Mouse (Mus musculus) liver, adult 2 months (tissue): Measurements from ENCODE around the gene Yes1. TPM values are rescaled to one million over a fixed set of nuclear protein-coding genes. Genes with fewer than 3 reads are reported as not detected.

Experiments
- DNase-seq: peaks from one replicate; pipeline ENCODE4 v3.0.0-alpha.2; 2011; ENCODE audit warnings: low read depth, low spot score; ENCODE audit errors: extremely low read depth
- H3K27ac ChIP-seq: fragments of 200-500 bp; replicated peaks from 2 replicates; pipeline ENCODE4 v1.5.1; 2012; ENCODE audit warnings: low read depth, mild to moderate bottlenecking, control low read depth, inconsistent platforms, low read length; ENCODE audit not compliant: insufficient read depth
- H3K27me3 ChIP-seq: fragments of 200-500 bp; 2 replicates; pipeline ENCODE4 v1.6.1; 2012; ENCODE audit warnings: mild to moderate bottlenecking, moderate library complexity, low read length, inconsistent platforms; ENCODE audit not compliant: control insufficient read depth, insufficient read depth
- H3K36me3 ChIP-seq: fragments of 200-500 bp; 2 replicates; pipeline ENCODE4 v1.6.1; 2012; ENCODE audit warnings: low read length, inconsistent platforms; ENCODE audit not compliant: control insufficient read depth, insufficient read depth
- H3K4me1 ChIP-seq: fragments of 200-500 bp; 2 replicates; pipeline ENCODE4 v1.6.1; 2011; ENCODE audit warnings: low read length; ENCODE audit not compliant: control insufficient read depth, insufficient read depth
- H3K4me3 ChIP-seq: fragments of 200-500 bp; 2 replicates; pipeline ENCODE4 v1.5.1; 2011; ENCODE audit warnings: low read depth, mild to moderate bottlenecking, control low read depth, low read length, moderate library complexity; ENCODE audit not compliant: insufficient read depth
- H3K79me2 ChIP-seq: fragments of 200-500 bp; 2 replicates; pipeline ENCODE4 v1.6.1; 2012; ENCODE audit warnings: inconsistent platforms, mild to moderate bottlenecking, low read length, moderate library complexity; ENCODE audit not compliant: control insufficient read depth, insufficient read depth
- H3K9ac ChIP-seq: fragments of 200-500 bp; 2 replicates; pipeline ENCODE4 v1.6.1; 2012; ENCODE audit warnings: low read depth, mild to moderate bottlenecking, control low read depth, inconsistent platforms, low read length
- CTCF ChIP-seq: fragments of 200-500 bp; IDR thresholded peaks from 2 replicates; pipeline ENCODE4 v1.5.1; 2011; ENCODE audit warnings: low read depth, low read length, control low read depth
- POLR2A ChIP-seq: fragments of 200-500 bp; IDR thresholded peaks from 2 replicates; pipeline ENCODE4 v1.6.1; 2011; ENCODE audit warnings: low read length, control low read depth; ENCODE audit not compliant: insufficient read depth; ENCODE audit errors: extremely low read depth
- WGBS: fragments of 180-500 bp; shearing (Covaris S2); methylation state at CpG from one replicate; pipeline ENCODE4 v1.1.7; 2018; 5-methylcytosine and 5-hydroxymethylcytosine counted together
- polyA plus RNA-seq: library from polyadenylated mRNA; depleted of rRNA; stranded (reverse); fragments of >200 nt; gene quantifications from 2 replicates; pipeline ENCODE4 v1.2.3, GENCODE M21; 2012
- total RNA-seq: library from RNA; depleted of rRNA; stranded (reverse); fragments of >200 nt; gene quantifications from 2 replicates; pipeline ENCODE4 v1.2.3, GENCODE M21; 2014

Gene Yes1
- total and polyA plus RNA-seq, 2 experiments, result 1.4 to 30.6 TPM

- no peak overlapping the region for H3K9ac ChIP-seq
- H3K79me2 ChIP-seq, result no peaks in the 10 kb centered on the region
- H3K27me3 ChIP-seq, result no peaks in the 10 kb centered on the region
- peak; percentile 24 for DNase-seq
- H3K4me1 ChIP-seq, result peaks cover 10% of the 10 kb centered on the region
- H3K4me3 ChIP-seq, result no peak overlapping the region
- no peak overlapping the region for H3K27ac ChIP-seq
- no peaks in the 10 kb centered on the region for H3K36me3 ChIP-seq
- TF ChIP-seq POLR2A (no peak), CTCF (no peak)
- WGBS, result 73% methylated on average over 4 of the region's 4 CpGs
Measured at GRCm38 (mm10) chr5:32712221-32713041, 101.5 kb downstream of the Yes1 start.

DNA sequence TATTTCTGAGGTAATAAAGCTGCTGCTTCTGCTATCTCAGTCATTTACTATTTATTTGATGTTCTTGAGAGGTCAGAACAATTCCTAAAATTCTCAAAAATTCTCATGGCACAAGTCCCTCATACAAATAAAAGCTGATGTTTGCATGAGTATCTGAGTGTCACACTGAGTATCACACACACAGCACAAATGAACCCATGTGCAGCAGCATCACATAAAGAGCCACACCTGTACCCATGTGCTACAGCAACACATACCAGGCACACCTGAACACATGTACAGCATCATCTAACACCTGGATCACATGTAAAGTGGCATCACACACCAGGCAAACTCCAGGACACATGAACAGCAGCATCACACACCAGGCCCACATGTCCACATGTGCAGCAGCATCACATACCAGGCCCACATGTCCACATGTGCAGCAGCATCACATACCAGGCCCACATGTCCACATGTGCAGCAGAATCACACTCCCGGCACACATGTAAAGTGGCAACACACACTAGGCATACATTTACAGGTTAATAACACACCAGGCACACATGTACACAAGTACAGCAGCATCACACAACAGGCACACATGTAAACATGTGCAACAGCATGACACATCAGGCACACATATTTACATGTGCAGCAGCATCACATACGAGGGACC lies 102.2 kb downstream of the Yes1 start:
- peak overlapping the region; percentile 70 for H3K4me3 ChIP-seq
- H3K9ac ChIP-seq, result peak overlapping the region; percentile 70
- peak overlapping the region; percentile 45 for H3K27ac ChIP-seq
- H3K4me1 ChIP-seq, result peaks cover 12% of the 10 kb centered on the region
- H3K27me3 ChIP-seq, result no peaks in the 10 kb centered on the region
- DNase-seq, result peak; percentile 54
- 16% methylated on average over 2 of the region's 2 CpGs for WGBS
- no peak for TF ChIP-seq CTCF
- TF ChIP-seq POLR2A, result no peak
- H3K79me2 ChIP-seq, result no peaks in the 10 kb centered on the region
- no peaks in the 10 kb centered on the region for H3K36me3 ChIP-seq

DNA sequence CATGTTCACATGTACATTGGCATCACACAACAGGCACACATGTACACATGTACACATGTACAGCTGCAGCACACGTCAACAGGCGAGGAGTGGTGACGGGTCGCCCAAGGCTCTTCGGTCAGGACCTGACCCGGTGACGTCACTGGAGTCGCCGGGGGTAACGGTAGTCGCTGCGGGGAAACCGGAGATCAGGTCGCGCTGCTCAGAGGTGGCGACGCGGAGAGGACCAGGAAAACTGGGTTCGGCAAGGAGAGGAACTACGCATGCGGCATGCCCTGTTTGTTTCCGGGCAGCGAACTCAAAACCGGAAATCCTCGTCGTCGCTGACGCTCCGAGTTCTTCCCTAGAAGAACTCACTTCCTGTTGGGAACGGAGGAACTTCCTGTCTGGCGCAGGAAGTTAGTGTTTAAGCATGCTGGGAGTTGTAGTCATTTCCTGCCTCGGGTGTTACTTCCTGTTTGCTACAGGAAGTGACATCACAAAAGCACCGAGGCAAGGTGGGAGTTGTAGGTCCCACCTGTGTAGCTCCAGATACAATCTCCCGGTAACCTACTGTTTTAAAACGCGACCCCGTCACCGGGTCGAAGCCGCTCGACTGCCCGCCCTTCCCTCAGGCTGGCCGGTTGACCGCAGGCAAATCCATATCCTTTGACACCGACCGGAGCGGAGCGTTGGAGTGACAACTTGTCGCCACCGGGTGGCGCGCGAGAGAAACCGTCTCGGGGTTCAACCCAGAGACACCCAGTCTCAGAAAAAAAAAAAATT lies 102.9 kb downstream of the Yes1 start:
- H3K36me3 ChIP-seq, result no peaks in the 10 kb centered on the region
- under 1% methylated on average over 55 of the region's 55 CpGs for WGBS
- no peaks in the 10 kb centered on the region for H3K79me2 ChIP-seq
- no peaks in the 10 kb centered on the region for H3K27me3 ChIP-seq
- H3K27ac ChIP-seq, result peak overlapping the region; percentile 45
- H3K4me1 ChIP-seq, result peaks cover 12% of the 10 kb centered on the region
- peak overlapping the region; percentile 70 for H3K9ac ChIP-seq
- peak overlapping the region; percentile 70 for H3K4me3 ChIP-seq
- peak; percentile 66 for TF ChIP-seq POLR2A
- TF ChIP-seq CTCF, result peak; percentile 86
- peak; percentile 100 for DNase-seq

- TF ChIP-seq CTCF (no peak), POLR2A (no peak)
- H3K4me3 ChIP-seq, result no peak overlapping the region
- peak overlapping the region; percentile 49 for H3K9ac ChIP-seq
- DNase-seq, result peak; percentile 85
- peaks cover 10% of the 10 kb centered on the region for H3K4me1 ChIP-seq
- no peaks in the 10 kb centered on the region for H3K27me3 ChIP-seq
- no peaks in the 10 kb centered on the region for H3K79me2 ChIP-seq
- H3K36me3 ChIP-seq, result no peaks in the 10 kb centered on the region
- 18% methylated on average over 1 of the region's 1 CpGs for WGBS
- H3K27ac ChIP-seq, result peak overlapping the region; percentile 84
Measured at GRCm38 (mm10) chr5:32717726-32718125, 106.8 kb downstream of the Yes1 start.

DNA sequence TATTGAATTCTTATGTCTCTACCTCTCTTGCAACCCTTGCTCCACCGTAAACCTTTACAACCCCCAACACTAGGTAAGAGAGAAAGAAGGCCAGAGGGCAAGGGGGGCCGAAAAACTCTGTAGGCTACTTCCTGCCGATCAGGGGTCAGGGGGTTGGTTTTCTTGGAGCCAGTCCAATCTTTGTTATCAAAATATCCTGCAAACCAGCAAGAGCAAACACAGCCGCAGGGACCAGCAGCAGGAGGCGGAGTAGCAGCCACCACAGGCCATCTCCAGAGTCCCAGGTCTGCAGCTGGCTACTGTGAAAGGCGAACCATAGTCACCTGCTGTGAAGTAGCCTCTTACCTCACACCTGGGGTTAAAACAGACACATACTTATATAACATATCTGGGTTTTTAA lies 107.9 kb downstream of the Yes1 start:
- 9% methylated on average over 6 of the region's 6 CpGs for WGBS

More for the DNA sequence above, 107.9 kb downstream of the Yes1 start:
- Histone ChIP-seq H3K36me3 (no peaks in the 10 kb centered on the region), H3K27ac (peak overlapping the region; percentile 1; the same call in 1 of the 2 replicates), H3K4me1 (peaks cover 6% of the 10 kb centered on the region; the same call in 1 of the 2 replicates), H3K79me2 (no peaks in the 10 kb centered on the region), H3K9ac (no peak overlapping the region), H3K27me3 (no peaks in the 10 kb centered on the region), H3K4me3 (no peak overlapping the region)
- TF ChIP-seq CTCF (no peak), POLR2A (no peak)
- peak; percentile 38 for DNase-seq
